Mouse (Mus musculus) small intestine, adult 2 months (tissue): ENCODE results near the gene Cldn16.

Experiments
- CTCF ChIP-seq: fragments of 200-500 bp; IDR thresholded peaks from 2 replicates; pipeline ENCODE4 v1.5.1; 2012; ENCODE audit warnings: low read depth, mild to moderate bottlenecking, control low read depth, inconsistent platforms, low read length, moderate library complexity, mixed read lengths; ENCODE audit not compliant: insufficient replicate concordance, insufficient read length; ENCODE audit errors: extremely low read depth
- POLR2A ChIP-seq: fragments of 200-500 bp; IDR thresholded peaks from 2 replicates; pipeline ENCODE4 v1.6.1; 2012; ENCODE audit warnings: low read depth, mild to moderate bottlenecking, control low read depth, inconsistent platforms, low read length, moderate library complexity

- no peak for TF ChIP-seq POLR2A
- TF ChIP-seq CTCF, result no peak
Observed at GRCm38 (mm10) chr16:26519596-26519995, 56.7 kb downstream of the Cldn16 start.
